Mouse (Mus musculus) kidney, embryonic 16.5 days (tissue): ENCODE data around the gene Zc3h7a. TPM values are rescaled to one million over a fixed set of nuclear protein-coding genes. Genes with fewer than 3 reads are reported as not detected.

ENCODE experiments used
- ATAC-seq: fragments of 200-750 bp; cut with Nextera tagmentation; 2 replicates; pipeline ENCODE4 v1.8.0; 2017; ENCODE audit warnings: moderate TSS enrichment; ENCODE audit not compliant: low FRiP score, low TSS enrichment
- H3K27ac ChIP-seq: fragments of 300-500 bp; sonication (generic); 2 replicates; pipeline ENCODE4 v1.5.1; 2014; ENCODE audit warnings: low read length
- H3K27me3 ChIP-seq: fragments of 300-500 bp; sonication (generic); 2 replicates; pipeline ENCODE4 v1.6.1; 2014; ENCODE audit warnings: low read length, control low read depth, mixed read lengths; ENCODE audit not compliant: insufficient read depth
- H3K36me3 ChIP-seq: fragments of 300-500 bp; sonication (generic); 2 replicates; pipeline ENCODE4 v1.6.1; 2014; ENCODE audit warnings: low read length, control low read depth, mixed read lengths; ENCODE audit not compliant: insufficient read depth
- H3K4me1 ChIP-seq: fragments of 300-500 bp; sonication (generic); 2 replicates; pipeline ENCODE4 v1.6.1; 2014; ENCODE audit warnings: low read length, control low read depth, mixed read lengths; ENCODE audit not compliant: insufficient read depth
- H3K4me2 ChIP-seq: fragments of 300-500 bp; sonication (generic); replicated peaks from 2 replicates; pipeline ENCODE4 v1.6.1; 2014; ENCODE audit warnings: low read depth, low read length
- H3K4me3 ChIP-seq: fragments of 300-500 bp; sonication (generic); 2 replicates; pipeline ENCODE4 v1.5.1; 2014; ENCODE audit warnings: mild to moderate bottlenecking, low read length
- H3K9ac ChIP-seq: fragments of 300-500 bp; sonication (generic); replicated peaks from 2 replicates; pipeline ENCODE4 v1.6.1; 2014; ENCODE audit warnings: low read length
- H3K9me3 ChIP-seq: fragments of 300-500 bp; sonication (generic); 2 replicates; pipeline ENCODE4 v1.6.1; 2016; ENCODE audit warnings: low read length, control low read depth
- WGBS: fragments of 180-500 bp; shearing (Covaris S2); extraction: QIAGEN DNeasy Blood & Tissue Kit; methylation state at CpG from one replicate; pipeline ENCODE4 v1.1.7; 2014; 5-methylcytosine and 5-hydroxymethylcytosine counted together
- polyA plus RNA-seq: library from polyadenylated mRNA; unstranded; fragments of >200 nt; fragmentation: Nextera tagmentation; extraction: Ambion mirVana; gene quantifications from 2 replicates; pipeline ENCODE4 v1.2.1, GENCODE M21; 2015

Zc3h7a gene
- polyA plus RNA-seq, 1 experiment from 2014 or later = 90.9 TPM

DNA sequence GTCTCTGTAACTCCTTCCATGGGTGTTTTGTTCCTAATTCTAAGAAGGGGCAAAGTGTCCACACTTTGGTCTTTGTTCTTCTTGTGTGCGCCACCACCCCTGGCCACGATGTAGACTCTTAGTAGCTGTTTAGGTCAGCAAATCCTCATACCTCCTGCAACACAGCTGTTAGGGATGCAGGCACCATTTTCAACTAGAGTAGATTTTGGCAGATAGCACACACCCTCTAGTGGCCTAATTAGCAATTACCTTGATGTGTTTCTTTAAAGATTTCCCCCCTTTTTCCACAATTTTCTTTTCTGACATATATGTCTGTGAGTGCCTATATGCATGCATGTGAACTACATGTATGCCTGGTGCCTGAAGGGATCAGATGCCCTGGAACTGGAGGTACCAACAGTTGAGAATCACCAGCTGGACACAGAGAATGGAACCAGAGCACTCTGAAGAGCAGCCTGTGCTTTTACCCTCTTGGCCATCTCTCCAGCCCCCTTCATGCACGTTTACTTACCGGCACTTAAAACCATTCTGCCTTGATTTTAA is 66.9 kb downstream of the Zc3h7a start:
- no peaks in the 10 kb centered on the region for H3K4me1 ChIP-seq
- no peak overlapping the region for H3K4me3 ChIP-seq
- H3K36me3 ChIP-seq = peaks cover 15% of the 10 kb centered on the region
- no peaks in the 10 kb centered on the region for H3K9me3 ChIP-seq
- 67% methylated on average over 4 of the region's 4 CpGs for WGBS
- H3K27ac ChIP-seq = no peak overlapping the region
- no peak overlapping the region for H3K9ac ChIP-seq
- no peak for ATAC-seq
- no peaks in the 10 kb centered on the region for H3K27me3 ChIP-seq
- H3K4me2 ChIP-seq = no peak overlapping the region

GRCm38 (mm10) chr16:11104905-11105304 is 71.3 kb downstream of the Zc3h7a start:
- ATAC-seq = no peak
- Histone ChIP-seq H3K9me3 (no peaks in the 10 kb centered on the region), H3K4me1 (no peaks in the 10 kb centered on the region), H3K27me3 (no peaks in the 10 kb centered on the region), H3K9ac (no peak overlapping the region), H3K4me3 (no peak overlapping the region), H3K27ac (no peak overlapping the region), H3K4me2 (no peak overlapping the region), H3K36me3 (peaks cover 22% of the 10 kb centered on the region)
- 87% methylated on average over 1 of the region's 1 CpGs for WGBS

- Histone ChIP-seq H3K9ac (no peak overlapping the region), H3K36me3 (0 out of 2 replicates have a peak, but pooled peaks cover 11% of the 10 kb centered on the region), H3K4me1 (no peaks in the 10 kb centered on the region), H3K9me3 (no peaks in the 10 kb centered on the region), H3K27ac (no peak overlapping the region), H3K27me3 (no peaks in the 10 kb centered on the region), H3K4me3 (no peak overlapping the region), H3K4me2 (no peak overlapping the region)
- 91% methylated on average over 3 of the region's 3 CpGs for WGBS
- no peak for ATAC-seq
These were observed 78.9 kb downstream of the Zc3h7a start for GRCm38 (mm10) chr16:11097301-11097700.

DNA sequence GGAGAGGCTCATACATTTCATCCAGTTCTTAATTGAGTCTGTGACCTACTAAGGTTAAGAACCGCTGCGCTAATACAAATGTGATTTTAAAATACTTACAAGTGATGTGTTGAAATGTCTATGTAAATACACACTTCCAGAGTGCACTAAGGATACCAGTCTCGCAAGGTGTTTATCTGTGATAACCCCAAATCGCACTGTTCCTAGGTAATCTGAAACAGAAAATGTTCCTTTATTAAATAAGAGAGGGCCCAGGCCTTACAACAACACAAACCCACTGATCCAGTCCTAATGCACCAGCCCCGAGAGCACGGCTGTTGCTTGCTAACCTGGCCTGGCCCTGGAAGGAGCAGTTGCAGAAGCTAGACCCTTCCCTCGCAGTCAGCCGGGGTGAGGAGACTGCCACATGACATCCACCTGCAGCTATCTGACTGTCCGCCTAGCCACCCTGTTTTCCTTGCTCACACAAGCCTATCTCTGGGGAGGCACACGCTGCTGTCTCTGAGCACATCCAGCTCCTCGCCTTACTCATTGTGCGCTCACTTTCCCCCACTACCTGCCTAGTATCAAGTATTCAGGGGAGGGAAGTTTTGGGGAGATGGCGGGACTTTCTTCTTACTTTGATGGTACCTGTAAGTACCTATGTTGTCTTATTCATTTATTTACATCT is 82.3 kb downstream of the Zc3h7a start:
- Histone ChIP-seq H3K27me3 (no peaks in the 10 kb centered on the region), H3K27ac (no peak overlapping the region), H3K9ac (no peak overlapping the region), H3K4me1 (0 out of 2 replicates have a peak, but pooled peaks cover 2% of the 10 kb centered on the region), H3K9me3 (no peaks in the 10 kb centered on the region), H3K4me2 (no peak overlapping the region), H3K4me3 (no peak overlapping the region), H3K36me3 (peaks cover 27% of the 10 kb centered on the region)
- WGBS = 89% methylated on average over 13 of the region's 13 CpGs
- ATAC-seq = no peak

DNA sequence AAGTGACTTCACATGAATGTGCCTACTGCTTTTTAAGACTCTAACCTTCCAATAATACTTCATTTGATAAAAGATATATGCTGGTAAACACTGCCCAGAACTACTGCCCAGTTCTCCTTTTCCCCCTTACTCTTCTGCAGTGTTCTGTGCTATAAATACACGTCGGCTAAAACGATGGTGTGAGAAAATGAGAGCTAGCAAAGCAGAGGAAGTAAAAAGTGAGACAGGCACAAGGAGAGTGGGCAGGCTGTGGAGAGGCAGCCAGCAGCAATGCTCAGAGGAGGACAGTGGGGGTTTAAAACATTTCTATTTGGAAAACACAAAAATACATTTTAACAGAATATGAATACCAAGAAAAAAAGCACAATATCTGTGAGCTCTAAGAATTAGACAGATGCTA is 83.7 kb downstream of the Zc3h7a start:
- Histone ChIP-seq H3K4me1 (0 out of 2 replicates have a peak, but pooled peaks cover 2% of the 10 kb centered on the region), H3K27ac (no peak overlapping the region), H3K4me2 (no peak overlapping the region), H3K4me3 (no peak overlapping the region), H3K9ac (no peak overlapping the region), H3K27me3 (no peaks in the 10 kb centered on the region), H3K9me3 (no peaks in the 10 kb centered on the region), H3K36me3 (peaks cover 36% of the 10 kb centered on the region)
- no peak for ATAC-seq
- WGBS = 49% methylated on average over 3 of the region's 3 CpGs

DNA sequence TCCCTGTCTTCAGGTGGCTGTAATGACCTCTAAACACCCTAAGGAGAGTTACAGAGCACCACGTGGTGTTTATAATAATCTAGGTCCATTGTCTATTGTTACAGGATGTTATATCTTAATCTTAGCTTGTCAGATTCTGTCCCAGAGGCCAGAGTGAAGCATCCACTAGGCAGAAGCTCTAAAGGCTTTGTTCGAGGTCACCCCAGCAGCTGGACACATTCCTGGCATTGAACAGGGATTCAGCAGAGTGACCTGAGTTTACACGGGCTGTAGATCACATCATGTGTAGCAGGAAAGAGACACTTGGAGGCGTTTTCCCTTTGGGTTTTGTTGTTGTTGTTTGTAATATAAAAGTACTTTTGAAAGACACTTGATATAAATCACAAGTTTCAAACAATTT is 84.1 kb downstream of the Zc3h7a start:
- no peak overlapping the region for H3K4me2 ChIP-seq
- no peak overlapping the region for H3K27ac ChIP-seq
- no peak overlapping the region for H3K9ac ChIP-seq
- 53% methylated on average over 4 of the region's 4 CpGs for WGBS
- H3K27me3 ChIP-seq = no peaks in the 10 kb centered on the region
- H3K9me3 ChIP-seq = no peaks in the 10 kb centered on the region
- H3K4me1 ChIP-seq = 0 out of 2 replicates have a peak, but pooled peaks cover 2% of the 10 kb centered on the region
- H3K36me3 ChIP-seq = peaks cover 38% of the 10 kb centered on the region
- ATAC-seq = no peak
- no peak overlapping the region for H3K4me3 ChIP-seq

- WGBS = 81% methylated on average over 10 of the region's 10 CpGs
These were observed 85.2 kb downstream of the Zc3h7a start for GRCm38 (mm10) chr16:11090836-11091570.

DNA sequence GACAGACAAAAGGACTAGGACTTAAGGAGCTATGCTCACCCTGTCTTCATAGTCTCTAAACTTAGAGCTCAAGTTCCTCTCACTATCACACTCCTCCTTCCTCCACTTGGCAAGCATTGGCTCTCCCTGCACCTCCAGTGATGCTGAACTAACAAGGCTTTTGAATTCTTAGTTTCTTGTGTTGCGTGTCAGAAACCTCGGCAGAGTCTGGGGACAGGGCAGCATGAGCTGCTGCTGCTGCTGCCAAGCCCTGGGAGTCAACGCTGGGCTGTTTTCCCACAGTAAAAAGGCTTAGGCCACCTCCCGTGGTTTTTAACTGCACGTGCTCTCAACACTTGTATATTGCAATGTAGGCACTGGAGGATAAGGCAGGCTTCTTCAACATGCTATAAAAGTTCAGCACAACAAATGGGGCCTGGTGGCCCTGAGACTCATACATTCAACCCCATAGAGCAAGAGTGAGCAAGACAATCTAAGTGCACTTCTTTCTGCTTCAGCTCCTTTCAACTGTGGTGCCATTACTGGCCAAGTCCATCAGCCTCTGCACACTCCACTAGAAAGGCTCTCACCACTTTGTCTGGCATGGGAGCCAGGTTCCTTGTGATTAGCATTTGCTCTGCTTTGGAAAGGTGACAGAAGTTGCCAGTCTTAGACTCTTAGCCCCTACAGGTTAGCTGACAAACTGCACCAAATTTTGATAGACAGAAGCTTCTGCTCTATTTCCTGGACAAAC is 89.2 kb downstream of the Zc3h7a start:
- Histone ChIP-seq H3K4me1 (0 out of 2 replicates have a peak, but pooled peaks cover under 1% of the 10 kb centered on the region), H3K36me3 (peaks cover 57% of the 10 kb centered on the region), H3K27me3 (no peaks in the 10 kb centered on the region), H3K9me3 (no peaks in the 10 kb centered on the region), H3K27ac (no peak overlapping the region), H3K4me3 (no peak overlapping the region), H3K9ac (no peak overlapping the region), H3K4me2 (no peak overlapping the region)
- WGBS = 84% methylated on average over 5 of the region's 5 CpGs
- no peak for ATAC-seq

More at GRCm38 (mm10) chr16:11090836-11091570, 85.2 kb downstream of the Zc3h7a start:
- no peak for ATAC-seq
- H3K4me3 ChIP-seq = no peak overlapping the region
- 0 out of 2 replicates have a peak, but pooled peaks cover 2% of the 10 kb centered on the region for H3K4me1 ChIP-seq
- H3K36me3 ChIP-seq = peaks cover 38% of the 10 kb centered on the region
- H3K9ac ChIP-seq = no peak overlapping the region
- no peak overlapping the region for H3K27ac ChIP-seq
- H3K27me3 ChIP-seq = no peaks in the 10 kb centered on the region
- H3K4me2 ChIP-seq = no peak overlapping the region
- H3K9me3 ChIP-seq = no peaks in the 10 kb centered on the region
